Mouse (Mus musculus): ENCODE data around the gene Ap1s3. TPM values are rescaled to one million over a fixed set of nuclear protein-coding genes. Genes with fewer than 3 reads are reported as not detected.

Ap1s3 gene
- polyA plus RNA-seq, 1 experiment from 2014 or later = 0.13 TPM

GRCm38 (mm10) chr1:79592721-79593277 is 79.0 kb downstream of the Ap1s3 start:
- no peaks in the 10 kb centered on the region for H3K27me3 ChIP-seq (replicated peaks; ENCODE audit: control insufficient read depth, insufficient read depth, low read length)
- H3K36me3 ChIP-seq (ENCODE audit: control insufficient read depth, insufficient read depth, low read length) = no peaks in the 10 kb centered on the region
- H3K9ac ChIP-seq (ENCODE audit: low read length) = no peak overlapping the region
- no peak overlapping the region for H3K27ac ChIP-seq (ENCODE audit: low read depth, low read length)
- no peaks in the 10 kb centered on the region for H3K9me3 ChIP-seq (replicated peaks; ENCODE audit: control insufficient read depth, low read length)
- DNase-seq (ENCODE audit: low spot score) (no peak), ATAC-seq (no peak)
- H3K4me2 ChIP-seq (ENCODE audit: low read length) = no peak overlapping the region
- H3K4me1 ChIP-seq (ENCODE audit: control insufficient read depth, insufficient read depth, low read length) = no peaks in the 10 kb centered on the region
- 88% methylated on average over 4 of the region's 4 CpGs for WGBS
- H3K4me3 ChIP-seq (ENCODE audit: low read depth, low read length) = no peak overlapping the region

GRCm38 (mm10) chr1:79591091-79591490 is 80.7 kb downstream of the Ap1s3 start:
- H3K27ac ChIP-seq (ENCODE audit: low read depth, low read length) = no peak overlapping the region
- DNase-seq (ENCODE audit: low spot score) = no peak
- no peak overlapping the region for H3K4me3 ChIP-seq (ENCODE audit: low read depth, low read length)
- H3K36me3 ChIP-seq (ENCODE audit: control insufficient read depth, insufficient read depth, low read length) = no peaks in the 10 kb centered on the region
- H3K9me3 ChIP-seq (replicated peaks; ENCODE audit: control insufficient read depth, low read length) = no peaks in the 10 kb centered on the region
- 73% methylated on average over 1 of the region's 1 CpGs for WGBS
- no peaks in the 10 kb centered on the region for H3K4me1 ChIP-seq (ENCODE audit: control insufficient read depth, insufficient read depth, low read length)
- no peak overlapping the region for H3K4me2 ChIP-seq (ENCODE audit: low read length)
- no peak for ATAC-seq
- H3K9ac ChIP-seq (ENCODE audit: low read length) = no peak overlapping the region
- no peaks in the 10 kb centered on the region for H3K27me3 ChIP-seq (replicated peaks; ENCODE audit: control insufficient read depth, insufficient read depth, low read length)

GRCm38 (mm10) chr1:79589971-79590763 is 81.6 kb downstream of the Ap1s3 start:
- H3K4me2 ChIP-seq (ENCODE audit: low read length) = no peak overlapping the region
- ATAC-seq = no peak
- no peak overlapping the region for H3K4me3 ChIP-seq (ENCODE audit: low read depth, low read length)
- H3K27ac ChIP-seq (ENCODE audit: low read depth, low read length) = no peak overlapping the region
- no peaks in the 10 kb centered on the region for H3K27me3 ChIP-seq (replicated peaks; ENCODE audit: control insufficient read depth, insufficient read depth, low read length)
- no peaks in the 10 kb centered on the region for H3K9me3 ChIP-seq (replicated peaks; ENCODE audit: control insufficient read depth, low read length)
- no peaks in the 10 kb centered on the region for H3K36me3 ChIP-seq (ENCODE audit: control insufficient read depth, insufficient read depth, low read length)
- no peaks in the 10 kb centered on the region for H3K4me1 ChIP-seq (ENCODE audit: control insufficient read depth, insufficient read depth, low read length)
- no peak for DNase-seq (ENCODE audit: low spot score)
- no peak overlapping the region for H3K9ac ChIP-seq (ENCODE audit: low read length)
- 92% methylated on average over 4 of the region's 4 CpGs for whole genome bisulfite sequencing

- no peaks in the 10 kb centered on the region for H3K4me1 ChIP-seq (ENCODE audit: control insufficient read depth, insufficient read depth, low read length)
- no peaks in the 10 kb centered on the region for H3K27me3 ChIP-seq (replicated peaks; ENCODE audit: control insufficient read depth, insufficient read depth, low read length)
- no peak overlapping the region for H3K4me3 ChIP-seq (ENCODE audit: low read depth, low read length)
- H3K4me2 ChIP-seq (ENCODE audit: low read length) = no peak overlapping the region
- ATAC-seq (no peak), DNase-seq (ENCODE audit: low spot score) (no peak)
- H3K9ac ChIP-seq (ENCODE audit: low read length) = no peak overlapping the region
- H3K36me3 ChIP-seq (ENCODE audit: control insufficient read depth, insufficient read depth, low read length) = no peaks in the 10 kb centered on the region
- H3K27ac ChIP-seq (ENCODE audit: low read depth, low read length) = no peak overlapping the region
- WGBS = 62% methylated on average over 6 of the region's 6 CpGs
- H3K9me3 ChIP-seq (replicated peaks; ENCODE audit: control insufficient read depth, low read length) = no peaks in the 10 kb centered on the region
These were observed 82.3 kb downstream of the Ap1s3 start for GRCm38 (mm10) chr1:79589424-79589823.

GRCm38 (mm10) chr1:79581136-79581679 is 90.6 kb downstream of the Ap1s3 start:
- H3K27me3 ChIP-seq (replicated peaks; ENCODE audit: control insufficient read depth, insufficient read depth, low read length) = no peaks in the 10 kb centered on the region
- peak overlapping the region; percentile 73 for H3K9ac ChIP-seq (ENCODE audit: low read length)
- H3K4me1 ChIP-seq (ENCODE audit: control insufficient read depth, insufficient read depth, low read length) = 0 out of 2 replicates have a peak, but pooled peaks cover 4% of the 10 kb centered on the region
- DNase-seq (ENCODE audit: low spot score) (peak; percentile 90), ATAC-seq (peak; percentile 95)
- no peaks in the 10 kb centered on the region for H3K36me3 ChIP-seq (ENCODE audit: control insufficient read depth, insufficient read depth, low read length)
- H3K4me2 ChIP-seq (ENCODE audit: low read length) = peak overlapping the region; percentile 61
- no peaks in the 10 kb centered on the region for H3K9me3 ChIP-seq (replicated peaks; ENCODE audit: control insufficient read depth, low read length)
- peak overlapping the region; percentile 82 for H3K27ac ChIP-seq (ENCODE audit: low read depth, low read length)
- H3K4me3 ChIP-seq (ENCODE audit: low read depth, low read length) = peak overlapping the region; percentile 31
- 1% methylated on average over 15 of the region's 15 CpGs for WGBS

GRCm38 (mm10) chr1:79577357-79577756 is 94.4 kb downstream of the Ap1s3 start:
- no peaks in the 10 kb centered on the region for H3K9me3 ChIP-seq (replicated peaks; ENCODE audit: control insufficient read depth, low read length)
- no peak overlapping the region for H3K4me3 ChIP-seq (ENCODE audit: low read depth, low read length)
- H3K9ac ChIP-seq (ENCODE audit: low read length) = no peak overlapping the region
- H3K4me1 ChIP-seq (ENCODE audit: control insufficient read depth, insufficient read depth, low read length) = 0 out of 2 replicates have a peak, but pooled peaks cover 4% of the 10 kb centered on the region
- H3K4me2 ChIP-seq (ENCODE audit: low read length) = no peak overlapping the region
- ATAC-seq (no peak), DNase-seq (ENCODE audit: low spot score) (no peak)
- H3K36me3 ChIP-seq (ENCODE audit: control insufficient read depth, insufficient read depth, low read length) = no peaks in the 10 kb centered on the region
- WGBS = 88% methylated on average over 3 of the region's 3 CpGs
- no peak overlapping the region for H3K27ac ChIP-seq (ENCODE audit: low read depth, low read length)
- H3K27me3 ChIP-seq (replicated peaks; ENCODE audit: control insufficient read depth, insufficient read depth, low read length) = no peaks in the 10 kb centered on the region

- Histone ChIP-seq H3K4me3 (ENCODE audit: low read depth, low read length) (no peak overlapping the region), H3K9me3 (replicated peaks; ENCODE audit: control insufficient read depth, low read length) (no peaks in the 10 kb centered on the region), H3K36me3 (ENCODE audit: control insufficient read depth, insufficient read depth, low read length) (no peaks in the 10 kb centered on the region), H3K4me1 (ENCODE audit: control insufficient read depth, insufficient read depth, low read length) (no peaks in the 10 kb centered on the region), H3K9ac (ENCODE audit: low read length) (no peak overlapping the region), H3K4me2 (ENCODE audit: low read length) (no peak overlapping the region), H3K27me3 (replicated peaks; ENCODE audit: control insufficient read depth, insufficient read depth, low read length) (no peaks in the 10 kb centered on the region), H3K27ac (ENCODE audit: low read depth, low read length) (no peak overlapping the region)
- DNase-seq (ENCODE audit: low spot score) = no peak
- WGBS = 79% methylated on average over 4 of the region's 4 CpGs
- no peak for ATAC-seq
These were observed 99.9 kb downstream of the Ap1s3 start for GRCm38 (mm10) chr1:79571912-79572311.

- 63% methylated on average over 6 of the region's 6 CpGs for WGBS
- no peaks in the 10 kb centered on the region for H3K4me1 ChIP-seq (ENCODE audit: control insufficient read depth, insufficient read depth, low read length)
- no peak overlapping the region for H3K27ac ChIP-seq (ENCODE audit: low read depth, low read length)
- ATAC-seq (no peak), DNase-seq (ENCODE audit: low spot score) (no peak)
- no peaks in the 10 kb centered on the region for H3K36me3 ChIP-seq (ENCODE audit: control insufficient read depth, insufficient read depth, low read length)
- H3K4me3 ChIP-seq (ENCODE audit: low read depth, low read length) = no peak overlapping the region
- H3K27me3 ChIP-seq (replicated peaks; ENCODE audit: control insufficient read depth, insufficient read depth, low read length) = no peaks in the 10 kb centered on the region
- no peak overlapping the region for H3K9ac ChIP-seq (ENCODE audit: low read length)
- H3K9me3 ChIP-seq (replicated peaks; ENCODE audit: control insufficient read depth, low read length) = no peaks in the 10 kb centered on the region
- H3K4me2 ChIP-seq (ENCODE audit: low read length) = no peak overlapping the region
These were observed 100.6 kb downstream of the Ap1s3 start for GRCm38 (mm10) chr1:79571126-79571525.

- Histone ChIP-seq H3K27me3 (replicated peaks; ENCODE audit: control insufficient read depth, insufficient read depth, low read length) (no peaks in the 10 kb centered on the region), H3K4me3 (ENCODE audit: low read depth, low read length) (no peak overlapping the region), H3K9ac (ENCODE audit: low read length) (no peak overlapping the region), H3K9me3 (replicated peaks; ENCODE audit: control insufficient read depth, low read length) (no peaks in the 10 kb centered on the region), H3K27ac (ENCODE audit: low read depth, low read length) (no peak overlapping the region), H3K4me1 (ENCODE audit: control insufficient read depth, insufficient read depth, low read length) (no peaks in the 10 kb centered on the region), H3K4me2 (ENCODE audit: low read length) (no peak overlapping the region), H3K36me3 (ENCODE audit: control insufficient read depth, insufficient read depth, low read length) (no peaks in the 10 kb centered on the region)
- DNase-seq (ENCODE audit: low spot score) = no peak
- 85% methylated on average over 5 of the region's 5 CpGs for WGBS
- ATAC-seq = no peak
These were observed 110.6 kb downstream of the Ap1s3 start for GRCm38 (mm10) chr1:79561186-79561585.
